In genomic region chr13:54114931-54115330, GRCm38 (mm10) we compare ENCODE assay signal across 16 mouse cellular contexts. TPM values are rescaled to one million over a fixed set of nuclear protein-coding genes. Genes with fewer than 3 reads are reported as not detected.
"Had no signal": no experiment of that assay in that cellular context is flagged by ENCODE, and none has a peak within 500 bp of the region (broad histone marks: within the 10 kb centered on the region; RNA-seq: fewer than 3 reads in every experiment).

No protein-coding gene starts in this region.

- ATAC-seq: intestine, embryonic 15.5 days; lung, postnatal 0 days had no signal

- H3K9me3 ChIP-seq: intestine, embryonic 15.5 days; liver, embryonic 15.5 days had no signal

- H3K9ac ChIP-seq: intestine, embryonic 15.5 days; liver, embryonic 15.5 days; neural tube, embryonic 13.5 days had no signal

- DNase-seq: kidney, adult 18-20 months; kidney, postnatal 10 days; kidney, postnatal 4 days; lung, adult 2 months; lung, postnatal 36 days; right cerebral cortex, adult 18-20 months; right cerebral cortex, postnatal 25 days; thymus, postnatal 4 days had no signal

- H3K4me2 ChIP-seq: intestine, embryonic 15.5 days; liver, embryonic 11.5 days; liver, embryonic 15.5 days; neural tube, embryonic 13.5 days had no signal

- H3K36me3 ChIP-seq: intestine, embryonic 15.5 days; liver, embryonic 15.5 days; neural tube, embryonic 13.5 days had no signal

- H3K27me3 ChIP-seq: intestine, embryonic 15.5 days; liver, embryonic 15.5 days; neural tube, embryonic 13.5 days had no signal

- H3K4me3 ChIP-seq: intestine, embryonic 15.5 days; liver, embryonic 15.5 days; neural tube, embryonic 13.5 days had no signal

- H3K4me1 ChIP-seq: intestine, embryonic 15.5 days; liver, embryonic 15.5 days had no signal

- H3K27ac ChIP-seq: intestine, embryonic 15.5 days; liver, embryonic 15.5 days; neural tube, embryonic 13.5 days; stomach, postnatal 0 days had no signal

RNA-seq across cellular contexts. Expression of gene Drd1, which starts 59.4 kb away (rescaled TPM):
- total RNA-seq: megakaryocyte progenitor cell, adult 5-6 weeks had no signal
- polyA plus RNA-seq: liver, embryonic 11.5 days; liver, embryonic 15.5 days; lung, adult 2 months; small intestine, adult 2 months had no signal
